Mouse (Mus musculus) bone marrow macrophage, adult 2 months (primary cell): Measurements from ENCODE around the gene Sema4c.

Source experiments
- CTCF ChIP-seq: IDR thresholded peaks from 2 replicates; pipeline ENCODE4 v1.5.1; 2012; ENCODE audit warnings: low read depth, mild to moderate bottlenecking, low read length, moderate library complexity
- POLR2A ChIP-seq: IDR thresholded peaks from 2 replicates; pipeline ENCODE4 v1.6.1; 2012; ENCODE audit warnings: mild to moderate bottlenecking, low read depth, low read length, borderline replicate concordance

- TF ChIP-seq POLR2A = no peak
- 0 out of 2 replicates have a peak, but pooled peaks have one; percentile 1 for TF ChIP-seq CTCF
Measured at GRCm38 (mm10) chr1:36557457-36558011, 615 bp downstream of the Sema4c start.
